In genomic region chr12:8912860-8913685, GRCm38 (mm10) we compare ENCODE assay signal across 8 mouse cellular contexts. TPM values are rescaled to one million over a fixed set of nuclear protein-coding genes. Genes with fewer than 3 reads are reported as not detected.
DNase-seq lines count a peak whose midpoint lies in the region; ATAC-seq and TF ChIP-seq lines count a peak whose summit lies in the region.

No protein-coding gene starts in this region.

- peak overlapping the region; percentile 46; the same call in 1 of the 2 replicates for H3K27ac ChIP-seq in intestine, postnatal 0 days (ENCODE audit: low read depth, low read length)
- peak overlapping the region; percentile 53 for H3K27ac ChIP-seq in midbrain, embryonic 11.5 days (ENCODE audit: low read depth, low read length)

- no peaks in the 10 kb centered on the region for H3K9me3 ChIP-seq in intestine, postnatal 0 days (ENCODE audit: control insufficient read depth)
- no peaks in the 10 kb centered on the region for H3K9me3 ChIP-seq in midbrain, embryonic 11.5 days (ENCODE audit: control insufficient read depth, low read length)

- no peak overlapping the region; the same call in 1 of the 2 replicates for H3K4me2 ChIP-seq in intestine, postnatal 0 days (replicated peaks; ENCODE audit: low read depth)
- H3K4me2 ChIP-seq in midbrain, embryonic 11.5 days, result no peak overlapping the region; the same call in 1 of the 2 replicates

- no peaks in the 10 kb centered on the region; the same call in 1 of the 2 replicates for H3K4me1 ChIP-seq in intestine, postnatal 0 days (replicated peaks; ENCODE audit: control insufficient read depth, insufficient read depth, low read length)
- peaks cover 11% of the 10 kb centered on the region for H3K4me1 ChIP-seq in midbrain, embryonic 11.5 days (ENCODE audit: control insufficient read depth, insufficient read depth, low read length)

- H3K9ac ChIP-seq in intestine, postnatal 0 days (ENCODE audit: low read depth, low read length), result no peak overlapping the region
- peak overlapping the region; percentile 60 for H3K9ac ChIP-seq in midbrain, embryonic 11.5 days (ENCODE audit: low read length)

- no peaks in the 10 kb centered on the region for H3K36me3 ChIP-seq in intestine, postnatal 0 days (ENCODE audit: control insufficient read depth, insufficient read depth)
- no peaks in the 10 kb centered on the region for H3K36me3 ChIP-seq in midbrain, embryonic 11.5 days (ENCODE audit: control insufficient read depth, insufficient read depth, low read length)

- no peak for TF ChIP-seq CTCF in brain, embryonic 14.5 days (IDR thresholded peaks at IDR 0.05; ENCODE audit: borderline replicate concordance, extremely low read depth, insufficient read depth, insufficient read length)
- TF ChIP-seq CTCF in intestine, postnatal 0 days (IDR thresholded peaks at IDR 0.05; ENCODE audit: low read depth), result no peak

- TF ChIP-seq POLR2A in brain, embryonic 14.5 days (IDR thresholded peaks at IDR 0.05; ENCODE audit: borderline replicate concordance, extremely low read depth, insufficient read depth, insufficient read length, poor library complexity, severe bottlenecking), result no peak

- intact Hi-C loops in gastrocnemius, postnatal 36 days (cut with DNase I), result no loop called here
- intact Hi-C loops in left cerebral cortex, postnatal 25 days (cut with DNase I), result no loop called here

- peak; percentile 31; the same call in 1 of the 2 replicates for ATAC-seq in intestine, postnatal 0 days
- ATAC-seq in midbrain, embryonic 11.5 days (ENCODE audit: low FRiP score), result peak; percentile 87
- ATAC-seq in erythroblast, adult 5-6 weeks (replicated peaks; ENCODE audit: low FRiP score, poor library complexity, severe bottlenecking), result no peak

- WGBS in intestine, postnatal 0 days, result 29% methylated on average over 16 of the region's 16 CpGs
- 10% methylated on average over 16 of the region's 16 CpGs for WGBS in midbrain, embryonic 11.5 days

- DNase-seq in cerebellum, postnatal 25 days, result peak; percentile 15 to 29
- no peak for DNase-seq in cerebellum, postnatal 36 days
- peak; percentile 70 for DNase-seq in brain, embryonic 14.5 days (ENCODE audit: low read depth)
- peak; percentile 54 to 61 for DNase-seq in gastrocnemius, postnatal 36 days
- DNase-seq in midbrain, embryonic 11.5 days (ENCODE audit: low spot score, missing footprints), result peak; percentile 93
- no peak for DNase-seq in left cerebral cortex, postnatal 25 days (ENCODE audit: low spot score in 2 of 2)

- no peaks in the 10 kb centered on the region for H3K27me3 ChIP-seq in intestine, postnatal 0 days (replicated peaks; ENCODE audit: control insufficient read depth, insufficient read depth, low read length)
- H3K27me3 ChIP-seq in midbrain, embryonic 11.5 days (ENCODE audit: control insufficient read depth, insufficient read depth, low read length), result no peaks in the 10 kb centered on the region

- no peak overlapping the region for H3K4me3 ChIP-seq in intestine, postnatal 0 days (ENCODE audit: low read depth, low read length)
- H3K4me3 ChIP-seq in midbrain, embryonic 11.5 days (ENCODE audit: low read depth, low read length), result no peak overlapping the region

RNA-seq across cellular contexts. Expression of gene Laptm4a, which starts 8.4 kb away (rescaled TPM):
- 253 and 322 TPM in 2 replicates for polyA plus RNA-seq in brain, embryonic 14.5 days (2012; rRNA removed)
- total RNA-seq in gastrocnemius, postnatal 36 days (2021), result 100 to 1,000 TPM; 214 to 221 TPM
- 241 and 242 TPM in 2 replicates for polyA plus RNA-seq in intestine, postnatal 0 days (2015; fragmentation: Nextera tagmentation; extraction: Ambion mirVana)
- polyA plus RNA-seq in midbrain, embryonic 11.5 days (2014; fragmentation: Nextera tagmentation; extraction: Ambion mirVana), result 171 and 173 TPM in 2 replicates
- 82.0 and 92.8 TPM in 2 replicates for total RNA-seq in erythroblast, adult 5-6 weeks (2015; ENCODE audit: low replicate concordance)
- 120 and 147 TPM in 2 replicates for total RNA-seq in erythroblast, adult 5-6 weeks (2017; ENCODE audit: low replicate concordance)
- 100 to 1,000 TPM; 173 to 188 TPM for total RNA-seq in left cerebral cortex, postnatal 25 days (2021)

RNA-seq across cellular contexts. Expression of gene Matn3, which starts 34.7 kb away (rescaled TPM):
- 0.16 and 0.26 TPM in 2 replicates for polyA plus RNA-seq in brain, embryonic 14.5 days (2012; rRNA removed)
- total RNA-seq in gastrocnemius, postnatal 36 days (2021), result under 1 TPM; 0.12 to 0.59 TPM
- not detected in 2 replicates for polyA plus RNA-seq in intestine, postnatal 0 days (2015; fragmentation: Nextera tagmentation; extraction: Ambion mirVana)
- polyA plus RNA-seq in midbrain, embryonic 11.5 days (2014; fragmentation: Nextera tagmentation; extraction: Ambion mirVana), result 1.3 and 1.4 TPM in 2 replicates
- not detected in 2 replicates for total RNA-seq in erythroblast, adult 5-6 weeks (2015; ENCODE audit: low replicate concordance)
- not detected in 2 replicates for total RNA-seq in erythroblast, adult 5-6 weeks (2017; ENCODE audit: low replicate concordance)
- under 1 TPM; 0.11 to 0.18 TPM for total RNA-seq in left cerebral cortex, postnatal 25 days (2021)

Comparison
In these comparisons a context has a peak if more than half of its experiments do, and no peak if none do; other contexts are left out.
1. DNase-seq: peak in cerebellum, postnatal 25 days (2 of 2), brain, embryonic 14.5 days (single experiment), gastrocnemius, postnatal 36 days (2 of 2) and midbrain, embryonic 11.5 days (single experiment); none in cerebellum, postnatal 36 days (0 of 2) and left cerebral cortex, postnatal 25 days (0 of 2).